Mouse (Mus musculus) cortical plate, adult 2 months (tissue): ENCODE results near the gene Gtf3c2.

Source experiments
- CTCF ChIP-seq: fragments of 200-500 bp; IDR thresholded peaks from 2 replicates; pipeline ENCODE4 v1.5.1; 2011; ENCODE audit warnings: mild to moderate bottlenecking, control low read depth, low read length; ENCODE audit not compliant: insufficient read depth; ENCODE audit errors: extremely low read depth
- POLR2A ChIP-seq: fragments of 200-500 bp; IDR thresholded peaks from 2 replicates; pipeline ENCODE4 v1.6.1; 2011; ENCODE audit warnings: mild to moderate bottlenecking, low read length, control low read depth; ENCODE audit not compliant: insufficient read depth; ENCODE audit errors: extremely low read depth

- TF ChIP-seq CTCF, result no peak
- no peak for TF ChIP-seq POLR2A
Observed at GRCm38 (mm10) chr5:31121111-31121510, 58.8 kb downstream of the Gtf3c2 start.
